Mouse (Mus musculus) heart, embryonic 10.5 days (tissue): ENCODE results near the gene Tnr. TPM values are rescaled to one million over a fixed set of nuclear protein-coding genes. Genes with fewer than 3 reads are reported as not detected.

ENCODE experiments used
- DNase-seq: peaks from one replicate; pipeline ENCODE4 v3.0.0-alpha.2; 2017; ENCODE audit warnings: low spot score
- H3K27ac ChIP-seq: fragments of 300-500 bp; sonication (generic); 2 replicates; pipeline ENCODE4 v1.5.1; 2016; ENCODE audit warnings: mild to moderate bottlenecking
- H3K27me3 ChIP-seq: fragments of 300-500 bp; sonication (generic); 2 replicates; pipeline ENCODE4 v1.6.1; 2016; ENCODE audit warnings: mild to moderate bottlenecking; ENCODE audit not compliant: poor library complexity, insufficient read depth, severe bottlenecking
- H3K36me3 ChIP-seq: fragments of 300-500 bp; sonication (generic); 2 replicates; pipeline ENCODE4 v1.6.1; 2016; ENCODE audit warnings: mild to moderate bottlenecking, moderate library complexity
- H3K4me1 ChIP-seq: fragments of 300-500 bp; sonication (generic); 2 replicates; pipeline ENCODE4 v1.6.1; 2016; ENCODE audit warnings: mild to moderate bottlenecking
- H3K4me3 ChIP-seq: fragments of 300-500 bp; sonication (generic); 2 replicates; pipeline ENCODE4 v1.5.1; 2016; ENCODE audit warnings: mild to moderate bottlenecking, moderate library complexity
- H3K9me3 ChIP-seq: fragments of 300-500 bp; sonication (generic); 2 replicates; pipeline ENCODE4 v1.6.1; 2016; ENCODE audit warnings: mild to moderate bottlenecking, moderate library complexity
- WGBS: fragments of 180-500 bp; shearing (Covaris S2); methylation state at CpG from one replicate; pipeline ENCODE4 v1.1.7; 2016; 5-methylcytosine and 5-hydroxymethylcytosine counted together
- polyA plus RNA-seq: library from polyadenylated mRNA; unstranded; fragments of >200 nt; fragmentation: Nextera tagmentation; extraction: Ambion mirVana; gene quantifications from 2 replicates; pipeline ENCODE4 v1.2.1, GENCODE M21; 2016

The Tnr gene
- polyA plus RNA-seq, 1 experiment from 2014 or later = 0.04 TPM

GRCm38 (mm10) chr1:159890524-159890923 lies 367.0 kb downstream of the Tnr start:
- DNase-seq = no peak
- Histone ChIP-seq H3K36me3 (no peaks in the 10 kb centered on the region), H3K4me1 (no peaks in the 10 kb centered on the region), H3K27me3 (no peaks in the 10 kb centered on the region), H3K27ac (no peak overlapping the region), H3K4me3 (no peak overlapping the region), H3K9me3 (no peaks in the 10 kb centered on the region)
- WGBS = 83% methylated on average over 5 of the region's 5 CpGs

- Histone ChIP-seq H3K9me3 (no peaks in the 10 kb centered on the region), H3K27me3 (no peaks in the 10 kb centered on the region), H3K36me3 (no peaks in the 10 kb centered on the region), H3K4me3 (no peak overlapping the region), H3K4me1 (no peaks in the 10 kb centered on the region), H3K27ac (no peak overlapping the region)
- no peak for DNase-seq
- WGBS = 66% methylated on average over 3 of the region's 3 CpGs
Observed at GRCm38 (mm10) chr1:159895094-159895493, 371.5 kb downstream of the Tnr start.

GRCm38 (mm10) chr1:159899991-159900390 lies 376.4 kb downstream of the Tnr start:
- no peak overlapping the region for H3K4me3 ChIP-seq
- H3K27me3 ChIP-seq = no peaks in the 10 kb centered on the region
- no peaks in the 10 kb centered on the region for H3K9me3 ChIP-seq
- H3K4me1 ChIP-seq = no peaks in the 10 kb centered on the region
- no peak for DNase-seq
- H3K27ac ChIP-seq = no peak overlapping the region
- 73% methylated on average over 3 of the region's 3 CpGs for WGBS
- H3K36me3 ChIP-seq = no peaks in the 10 kb centered on the region

GRCm38 (mm10) chr1:159900639-159901038 lies 377.1 kb downstream of the Tnr start:
- no peaks in the 10 kb centered on the region for H3K36me3 ChIP-seq
- no peak overlapping the region for H3K4me3 ChIP-seq
- H3K9me3 ChIP-seq = no peaks in the 10 kb centered on the region
- no peak overlapping the region for H3K27ac ChIP-seq
- no peaks in the 10 kb centered on the region for H3K4me1 ChIP-seq
- WGBS = 69% methylated on average over 3 of the region's 3 CpGs
- no peak for DNase-seq
- no peaks in the 10 kb centered on the region for H3K27me3 ChIP-seq

GRCm38 (mm10) chr1:159901366-159902119 lies 378.0 kb downstream of the Tnr start:
- H3K4me3 ChIP-seq = no peak overlapping the region
- no peaks in the 10 kb centered on the region for H3K27me3 ChIP-seq
- no peaks in the 10 kb centered on the region for H3K9me3 ChIP-seq
- no peak overlapping the region for H3K27ac ChIP-seq
- no peak for DNase-seq
- 85% methylated on average over 6 of the region's 7 CpGs for WGBS
- no peaks in the 10 kb centered on the region for H3K36me3 ChIP-seq
- H3K4me1 ChIP-seq = no peaks in the 10 kb centered on the region

GRCm38 (mm10) chr1:159902120-159902497 lies 378.5 kb downstream of the Tnr start:
- WGBS = 86% methylated on average over 4 of the region's 4 CpGs
- Histone ChIP-seq H3K27me3 (no peaks in the 10 kb centered on the region), H3K36me3 (no peaks in the 10 kb centered on the region), H3K4me1 (no peaks in the 10 kb centered on the region), H3K27ac (no peak overlapping the region), H3K4me3 (no peak overlapping the region), H3K9me3 (no peaks in the 10 kb centered on the region)
- no peak for DNase-seq

- DNase-seq = no peak
- 35% methylated on average over 5 of the region's 5 CpGs for WGBS
Observed at GRCm38 (mm10) chr1:159911006-159911405, 387.4 kb downstream of the Tnr start.

GRCm38 (mm10) chr1:159914726-159915125 lies 391.2 kb downstream of the Tnr start:
- Histone ChIP-seq H3K36me3 (no peaks in the 10 kb centered on the region), H3K27ac (no peak overlapping the region), H3K4me3 (no peak overlapping the region), H3K27me3 (no peaks in the 10 kb centered on the region), H3K9me3 (no peaks in the 10 kb centered on the region), H3K4me1 (no peaks in the 10 kb centered on the region)
- DNase-seq = no peak

More at GRCm38 (mm10) chr1:159911006-159911405, 387.4 kb downstream of the Tnr start:
- Histone ChIP-seq H3K27ac (no peak overlapping the region), H3K36me3 (no peaks in the 10 kb centered on the region), H3K4me1 (no peaks in the 10 kb centered on the region), H3K27me3 (no peaks in the 10 kb centered on the region), H3K9me3 (no peaks in the 10 kb centered on the region), H3K4me3 (no peak overlapping the region)

- no peak overlapping the region for H3K27ac ChIP-seq
- no peak for DNase-seq
- no peaks in the 10 kb centered on the region for H3K27me3 ChIP-seq
- H3K9me3 ChIP-seq = no peaks in the 10 kb centered on the region
- 83% methylated on average over 2 of the region's 2 CpGs for WGBS
- H3K4me3 ChIP-seq = no peak overlapping the region
- H3K36me3 ChIP-seq = no peaks in the 10 kb centered on the region
- no peaks in the 10 kb centered on the region for H3K4me1 ChIP-seq
Observed at GRCm38 (mm10) chr1:159920571-159920970, 397.0 kb downstream of the Tnr start.

GRCm38 (mm10) chr1:159923010-159923409 lies 399.4 kb downstream of the Tnr start:
- Histone ChIP-seq H3K9me3 (no peaks in the 10 kb centered on the region), H3K36me3 (no peaks in the 10 kb centered on the region), H3K4me1 (no peaks in the 10 kb centered on the region), H3K4me3 (no peak overlapping the region), H3K27me3 (no peaks in the 10 kb centered on the region), H3K27ac (no peak overlapping the region)
- DNase-seq = no peak
- 84% methylated on average over 7 of the region's 7 CpGs for WGBS

GRCm38 (mm10) chr1:159924105-159924504 lies 400.5 kb downstream of the Tnr start:
- Histone ChIP-seq H3K4me3 (no peak overlapping the region), H3K27me3 (no peaks in the 10 kb centered on the region), H3K9me3 (no peaks in the 10 kb centered on the region), H3K36me3 (no peaks in the 10 kb centered on the region), H3K27ac (no peak overlapping the region), H3K4me1 (no peaks in the 10 kb centered on the region)
- no peak for DNase-seq
- 95% methylated on average over 4 of the region's 4 CpGs for WGBS

- no peak overlapping the region for H3K27ac ChIP-seq
- H3K36me3 ChIP-seq = no peaks in the 10 kb centered on the region
- no peaks in the 10 kb centered on the region for H3K9me3 ChIP-seq
- DNase-seq = no peak
- no peaks in the 10 kb centered on the region for H3K27me3 ChIP-seq
- WGBS = 87% methylated on average over 5 of the region's 5 CpGs
- H3K4me1 ChIP-seq = no peaks in the 10 kb centered on the region
- no peak overlapping the region for H3K4me3 ChIP-seq
Observed at GRCm38 (mm10) chr1:159924684-159925083, 401.1 kb downstream of the Tnr start.

- WGBS = 82% methylated on average over 9 of the region's 9 CpGs
- H3K36me3 ChIP-seq = no peaks in the 10 kb centered on the region
- H3K4me1 ChIP-seq = no peaks in the 10 kb centered on the region
- H3K27me3 ChIP-seq = no peaks in the 10 kb centered on the region
- no peak overlapping the region for H3K27ac ChIP-seq
- DNase-seq = no peak
- H3K9me3 ChIP-seq = no peaks in the 10 kb centered on the region
- H3K4me3 ChIP-seq = no peak overlapping the region
Observed at GRCm38 (mm10) chr1:159928681-159929335, 405.2 kb downstream of the Tnr start.
